Mouse (Mus musculus): Measurements from ENCODE around the gene Scd2.
A peak's percentile ranks its signal among the peaks of the same experiment; 100 is the strongest.

Gene Scd2

GRCm38 (mm10) chr19:44297068-44297760 lies 3.7 kb downstream of the Scd2 start:
- DNase-seq (ENCODE audit: low spot score), result peak; percentile 12

DNA sequence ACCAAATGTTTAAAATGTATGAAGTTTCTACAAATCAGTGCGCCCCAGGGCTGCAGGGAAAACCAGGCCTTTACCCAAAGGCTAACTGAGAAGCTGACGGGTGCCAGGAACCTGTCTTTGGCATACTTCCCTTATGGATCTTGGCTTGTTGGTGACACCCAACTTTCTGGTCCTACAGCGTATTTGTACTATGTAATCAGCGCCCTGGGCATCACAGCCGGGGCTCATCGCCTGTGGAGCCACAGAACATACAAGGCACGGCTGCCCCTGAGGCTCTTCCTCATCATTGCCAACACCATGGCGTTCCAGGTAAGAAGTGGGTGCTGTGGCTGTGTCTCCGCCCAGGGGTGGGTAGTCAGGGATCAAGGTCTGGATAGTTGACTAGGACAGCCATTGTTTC lies 4.4 kb downstream of the Scd2 start:
- peak; percentile 9 for DNase-seq (ENCODE audit: low spot score)

GRCm38 (mm10) chr19:44299078-44299477 lies 5.6 kb downstream of the Scd2 start:
- DNase-seq (ENCODE audit: low spot score), result peak; percentile 14

GRCm38 (mm10) chr19:44299902-44300301 lies 6.4 kb downstream of the Scd2 start:
- DNase-seq (ENCODE audit: low spot score), result peak; percentile 23

- DNase-seq (ENCODE audit: low spot score), result no peak
Observed at GRCm38 (mm10) chr19:44300520-44300919, 7.0 kb downstream of the Scd2 start.

DNA sequence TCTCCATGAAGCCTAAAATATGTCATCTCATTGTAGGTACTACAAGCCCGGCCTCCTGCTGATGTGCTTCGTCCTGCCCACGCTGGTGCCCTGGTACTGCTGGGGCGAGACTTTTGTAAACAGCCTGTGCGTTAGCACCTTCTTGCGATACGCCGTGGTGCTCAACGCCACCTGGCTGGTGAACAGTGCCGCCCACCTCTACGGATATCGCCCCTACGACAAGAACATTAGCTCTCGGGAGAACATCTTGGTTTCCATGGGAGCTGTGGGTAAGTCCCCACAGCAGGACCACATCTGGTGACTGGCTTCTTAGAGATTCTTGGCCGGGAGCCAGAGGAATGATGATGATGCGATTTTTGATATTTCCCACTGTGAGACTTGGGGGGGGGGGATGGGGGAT lies 7.7 kb downstream of the Scd2 start:
- DNase-seq (ENCODE audit: low spot score), result peak; percentile 76

- DNase-seq (ENCODE audit: low spot score), result no peak
Observed at GRCm38 (mm10) chr19:44301671-44302305, 8.3 kb downstream of the Scd2 start.

GRCm38 (mm10) chr19:44302901-44303300 lies 9.4 kb downstream of the Scd2 start:
- peak; percentile 38 for DNase-seq (ENCODE audit: low spot score)

GRCm38 (mm10) chr19:44303502-44303901 lies 10.0 kb downstream of the Scd2 start:
- DNase-seq (ENCODE audit: low spot score), result peak; percentile 46

- DNase-seq (ENCODE audit: low spot score), result peak; percentile 9
Observed at GRCm38 (mm10) chr19:44304419-44304818, 10.9 kb downstream of the Scd2 start.

- peak; percentile 12 for DNase-seq (ENCODE audit: low spot score)
Observed at GRCm38 (mm10) chr19:44304851-44305510, 11.5 kb downstream of the Scd2 start.

GRCm38 (mm10) chr19:44305701-44306100 lies 12.2 kb downstream of the Scd2 start:
- DNase-seq (ENCODE audit: low spot score), result peak; percentile 19

- DNase-seq (ENCODE audit: low spot score), result peak; percentile 38
Observed at GRCm38 (mm10) chr19:44306171-44306570, 12.7 kb downstream of the Scd2 start.

GRCm38 (mm10) chr19:44307101-44307914 lies 13.8 kb downstream of the Scd2 start:
- peak; percentile 29 for DNase-seq (ENCODE audit: low spot score)

DNA sequence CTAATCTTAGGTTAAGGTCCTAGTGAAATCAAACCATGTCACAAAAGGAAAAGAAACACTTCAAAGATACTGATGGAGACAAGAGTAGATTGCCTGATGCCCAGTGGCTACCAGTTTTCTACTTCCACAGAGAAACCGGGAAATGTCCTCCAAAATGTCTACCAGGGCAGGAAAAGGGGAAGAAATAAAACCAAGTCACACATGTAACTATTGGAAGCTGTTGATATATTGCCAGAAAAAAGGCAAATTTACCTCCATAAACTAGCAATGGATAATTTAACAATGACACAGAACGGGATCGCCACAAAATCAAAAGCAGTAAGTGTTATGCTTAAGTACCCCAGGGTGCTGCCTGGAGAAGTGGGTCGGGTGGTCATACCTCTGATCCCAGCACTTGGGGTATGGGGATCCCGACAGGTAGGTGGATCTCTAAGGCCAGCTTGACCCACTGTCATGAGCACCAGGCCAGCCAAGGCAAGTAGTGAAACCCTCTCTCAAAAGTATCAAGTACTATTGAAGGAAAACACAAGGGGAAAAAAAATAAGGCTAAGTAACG lies 14.5 kb downstream of the Scd2 start:
- DNase-seq (ENCODE audit: low spot score), result no peak

- peak; percentile 21 for DNase-seq (ENCODE audit: low spot score)
Observed at GRCm38 (mm10) chr19:44308611-44309246, 15.3 kb downstream of the Scd2 start.

DNA sequence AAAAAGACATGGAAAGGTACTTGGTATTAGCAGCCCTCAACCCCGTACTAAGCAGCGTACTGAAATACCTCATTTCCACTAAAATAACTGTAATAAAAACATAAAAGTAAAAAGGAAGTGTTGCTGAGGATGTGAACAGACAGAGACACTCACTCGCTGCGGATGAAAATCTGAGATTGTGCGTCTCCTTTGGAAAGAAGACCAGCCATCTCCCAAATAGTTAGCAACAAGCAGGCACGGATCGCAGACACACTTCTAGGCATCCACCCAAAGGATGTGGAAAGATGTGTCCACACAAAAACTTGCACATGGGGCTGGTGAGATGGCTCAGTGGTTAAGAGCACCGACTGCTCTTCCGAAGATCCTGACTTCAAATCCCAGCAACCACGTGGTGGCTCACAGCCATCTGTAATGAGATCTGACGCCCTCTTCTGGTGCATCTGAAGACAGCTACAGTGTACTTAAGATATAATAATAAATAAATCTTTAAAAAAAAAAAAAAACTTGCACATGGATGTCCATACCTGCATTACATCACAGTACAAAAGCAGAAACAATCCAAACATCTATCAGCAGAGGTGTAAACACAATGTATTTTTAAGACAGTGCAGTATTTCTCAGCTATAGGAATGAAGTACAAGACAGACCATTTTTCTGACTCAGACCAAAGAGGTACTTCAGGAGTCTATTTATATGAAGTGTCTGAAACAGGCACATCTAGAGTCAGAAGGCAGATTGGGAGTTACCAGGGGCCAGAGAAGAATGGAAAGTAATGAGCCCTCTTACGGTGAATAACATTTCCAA lies 16.1 kb downstream of the Scd2 start:
- peak; percentile 16 for DNase-seq (ENCODE audit: low spot score)

DNA sequence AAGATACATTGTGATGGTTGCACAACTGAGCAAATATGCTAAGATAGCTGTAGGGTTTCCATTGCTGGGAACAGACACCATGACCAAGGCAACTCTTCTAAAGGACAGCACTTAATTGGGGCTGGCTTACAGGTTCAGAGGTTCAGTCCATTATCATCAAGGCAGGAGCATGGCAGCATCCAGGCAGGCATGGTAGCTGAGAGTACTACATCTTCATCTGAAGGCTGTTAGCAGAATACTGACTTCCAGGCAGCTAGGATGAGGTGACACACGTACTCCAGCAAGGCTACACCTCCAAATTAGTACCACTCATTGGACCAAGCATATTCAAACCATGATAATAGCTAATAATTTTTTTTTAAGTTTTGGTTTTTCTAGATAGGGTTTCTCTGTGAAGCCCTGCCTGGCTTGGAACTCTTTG lies 16.7 kb downstream of the Scd2 start:
- peak; percentile 22 for DNase-seq (ENCODE audit: low spot score)

DNA sequence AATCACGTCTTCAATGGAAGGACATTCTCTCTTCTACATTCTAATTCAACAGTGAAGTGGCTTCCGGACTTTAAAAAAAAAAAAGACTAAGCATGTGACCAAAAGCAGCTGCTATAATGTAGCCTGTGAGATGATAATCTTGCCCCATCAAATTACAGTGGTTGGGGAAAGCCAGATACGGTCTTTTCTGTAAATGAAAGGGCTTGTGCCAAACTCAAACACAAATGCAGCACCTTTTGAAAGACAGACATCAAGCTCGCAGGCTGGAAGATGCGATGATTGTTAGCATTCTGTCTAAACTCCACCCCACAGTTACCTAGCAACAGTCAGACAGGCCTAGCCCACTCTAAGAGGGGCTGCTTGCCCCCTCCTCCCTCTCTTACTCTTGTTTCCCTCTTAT lies 17.3 kb downstream of the Scd2 start:
- peak; percentile 76 for DNase-seq (ENCODE audit: low spot score)

DNA sequence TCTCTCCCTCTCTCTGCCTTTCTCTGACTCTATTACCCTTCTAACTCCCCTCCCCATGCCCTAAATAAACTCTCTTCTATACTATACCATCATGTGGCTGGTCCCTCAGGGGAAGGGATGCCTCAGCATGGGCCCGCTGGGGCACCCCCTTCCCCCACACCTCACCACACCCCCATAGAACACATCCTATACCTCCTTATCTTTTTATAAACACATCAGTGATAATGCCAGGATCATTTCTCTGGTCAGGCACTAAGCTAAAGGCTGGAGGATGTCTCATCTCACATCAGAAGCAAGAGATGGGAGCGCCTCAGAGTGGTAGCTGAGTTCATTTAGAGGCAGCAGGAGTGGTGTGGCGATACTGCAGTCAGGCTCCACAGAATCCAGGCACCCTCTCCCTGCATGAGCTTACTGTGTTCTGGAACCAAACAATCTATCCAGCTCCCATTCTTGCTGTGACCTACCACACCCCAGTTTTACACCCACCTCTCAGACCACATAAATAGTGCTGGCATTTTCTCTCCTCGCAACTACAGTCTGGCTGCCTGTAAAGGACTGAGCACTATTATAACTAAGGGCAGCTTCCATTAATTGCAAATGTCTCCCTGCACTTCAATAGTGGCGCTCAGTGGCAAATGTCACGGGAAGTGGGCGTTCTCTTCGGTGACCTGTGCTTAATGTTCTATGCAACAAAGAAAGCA lies 18.0 kb downstream of the Scd2 start:
- DNase-seq (ENCODE audit: low spot score), result peak; percentile 48

Measured in MN1 (cell line).